Mouse (Mus musculus) ES-E14 (cell line): Measurements from ENCODE around the gene Tti1. TPM values are rescaled to one million over a fixed set of nuclear protein-coding genes. Genes with fewer than 3 reads are reported as not detected.

Experiments used
- DNase-seq: peaks from one replicate; pipeline ENCODE4 v3.0.0-alpha.2; 2013; ENCODE audit warnings: low read depth, low spot score
- H3K27ac ChIP-seq: 2 replicates; pipeline ENCODE4 v1.5.1; 2012; ENCODE audit warnings: low read depth, mild to moderate bottlenecking, low read length, moderate library complexity, mixed read lengths; ENCODE audit not compliant: poor library complexity, insufficient read depth, severe bottlenecking
- H3K36me3 ChIP-seq: 2 replicates; pipeline ENCODE4 v1.6.1; 2012; ENCODE audit warnings: mild to moderate bottlenecking, low read length, moderate library complexity, mixed read lengths; ENCODE audit not compliant: control insufficient read depth, poor library complexity, insufficient read depth, severe bottlenecking
- H3K4me1 ChIP-seq, 2 experiments: fragments of 150-350 bp in 1 of 2; sonication (generic) in 1 of 2; 2 replicates each; pipeline ENCODE4 v1.6.1; 2012; ENCODE audit warnings: low read length in 2 of 2, mild to moderate bottlenecking in 1 of 2, mixed read lengths in 1 of 2; ENCODE audit not compliant: control insufficient read depth in 2 of 2, insufficient read depth in 2 of 2, poor library complexity in 1 of 2
- H3K4me3 ChIP-seq, 2 experiments: fragments of 150-350 bp in 1 of 2; sonication (generic) in 1 of 2; 2 replicates each; pipeline ENCODE4 v1.5.1; 2012; ENCODE audit warnings: low read length in 2 of 2, low read depth in 1 of 2, mild to moderate bottlenecking in 1 of 2, mixed read lengths in 1 of 2; ENCODE audit not compliant: insufficient read depth in 1 of 2, poor library complexity in 1 of 2, severe bottlenecking in 1 of 2
- H3K9ac ChIP-seq: 2 replicates; pipeline ENCODE4 v1.6.1; 2012; ENCODE audit warnings: low read depth, mild to moderate bottlenecking, low read length, mixed read lengths; ENCODE audit not compliant: poor library complexity, insufficient read depth, severe bottlenecking
- H3K9me3 ChIP-seq: fragments of 150-350 bp; sonication (generic); 2 replicates; pipeline ENCODE4 v1.6.1; 2012; ENCODE audit warnings: low read depth, mild to moderate bottlenecking, low read length; ENCODE audit not compliant: control insufficient read depth, insufficient read depth
- CHD2 ChIP-seq: IDR thresholded peaks from 2 replicates; pipeline ENCODE4 v1.6.1; 2014; ENCODE audit warnings: mild to moderate bottlenecking, low read depth, low read length, inconsistent platforms
- HCFC1 ChIP-seq: IDR thresholded peaks from 2 replicates; pipeline ENCODE4 v1.6.1; 2012; ENCODE audit warnings: low read length, inconsistent platforms, borderline replicate concordance; ENCODE audit not compliant: insufficient read depth
- MAFK ChIP-seq: IDR thresholded peaks from 2 replicates; pipeline ENCODE4 v1.6.1; 2014; ENCODE audit warnings: mild to moderate bottlenecking, low read depth, low read length, inconsistent platforms; ENCODE audit not compliant: insufficient read depth
- ZC3H11A ChIP-seq: IDR thresholded peaks from 2 replicates; pipeline ENCODE4 v1.6.1; 2012; ENCODE audit warnings: low read depth, mild to moderate bottlenecking, inconsistent platforms, low read length, borderline replicate concordance
- ZNF384 ChIP-seq: IDR thresholded peaks from 2 replicates; pipeline ENCODE4 v1.6.1; 2012; ENCODE audit warnings: low read depth, low read length, inconsistent platforms
- in situ Hi-C, 2 experiments: fragments of 600-800 bp; cut with MboI; formaldehyde crosslinking; loops; one replicate each; pipeline ENCODE4 v1.15.1; 2025; ENCODE audit warnings: low sequenced_read_pairs in 2 of 2, inconsistent platforms in 1 of 2; ENCODE audit not compliant: unreplicated experiment in 2 of 2
- total RNA-seq: library from RNA; depleted of rRNA; stranded (reverse); fragments of 300-350 nt; gene quantifications from 2 replicates; pipeline ENCODE4 v1.2.3, GENCODE M21; 2012

The Tti1 gene
- total RNA-seq, 1 experiment: 25.3 TPM

DNA sequence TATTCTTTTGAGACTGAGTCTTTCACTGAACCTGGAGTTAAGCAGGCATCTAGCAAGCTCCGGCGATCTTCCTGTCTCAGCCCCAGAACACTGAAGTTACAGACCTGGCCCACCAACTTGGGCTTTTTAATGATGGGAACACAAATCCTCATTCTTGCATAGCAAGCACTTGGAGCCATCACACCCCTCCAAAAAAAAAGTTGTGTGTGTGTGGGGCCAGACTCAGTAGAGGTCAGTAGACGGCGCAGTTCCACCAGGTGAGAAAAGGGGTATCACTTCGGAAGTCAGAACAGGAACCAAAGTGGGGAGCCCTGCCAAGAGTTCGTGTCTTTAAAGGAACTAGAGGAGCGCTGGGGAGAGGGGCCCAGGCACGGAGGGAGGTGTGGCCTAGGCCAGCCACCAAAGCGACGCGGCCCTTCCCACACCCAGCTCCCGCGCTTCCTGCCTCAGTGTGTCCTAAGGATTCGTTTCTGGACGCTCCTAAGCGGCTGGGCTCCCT lies 329 bp downstream of the Tti1 start:
- DNase-seq: no peak
- H3K9ac ChIP-seq: peak overlapping the region; percentile 95
- H3K27ac ChIP-seq: peak overlapping the region; percentile 91
- peak overlapping the region; percentile 87 to 98 for H3K4me3 ChIP-seq
- H3K9me3 ChIP-seq: no peaks in the 10 kb centered on the region
- H3K4me1 ChIP-seq: peaks cover 0 to 6% of the 10 kb centered on the region in 2 experiments; a peak in 3 of 4 replicates
- TF ChIP-seq ZNF384 (0 out of 2 replicates have a peak, but pooled peaks have one; percentile 15), CHD2 (no peak), MAFK (no peak)
- no peaks in the 10 kb centered on the region for H3K36me3 ChIP-seq
- in situ Hi-C loops: no loop called here

DNA sequence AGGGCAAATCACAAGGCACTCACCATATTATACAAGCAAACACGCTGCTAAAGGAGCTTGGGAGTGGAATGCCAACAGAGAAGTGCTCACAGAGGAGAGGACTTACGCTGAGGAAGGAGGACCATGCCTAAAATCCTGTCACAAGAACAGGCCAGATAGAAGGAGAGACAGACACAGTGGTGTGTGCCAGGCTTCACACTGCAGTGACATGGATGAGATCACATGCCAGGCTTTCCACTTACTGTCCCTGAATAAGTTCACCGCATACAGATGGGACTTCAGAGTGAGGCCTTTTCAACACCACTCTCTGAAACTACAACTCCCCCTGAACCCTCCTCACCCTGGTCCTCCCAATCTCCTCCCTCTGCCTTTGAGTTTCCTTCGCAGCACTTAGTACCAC lies 10.9 kb downstream of the Tti1 start:
- Histone ChIP-seq H3K9ac (no peak overlapping the region), H3K27ac (no peak overlapping the region), H3K4me1 (no peaks in the 10 kb centered on the region), H3K4me3 (no peak overlapping the region), H3K36me3 (no peaks in the 10 kb centered on the region), H3K9me3 (no peaks in the 10 kb centered on the region)
- TF ChIP-seq MAFK: no peak
- DNase-seq: no peak
- in situ Hi-C loops: no loop called here

DNA sequence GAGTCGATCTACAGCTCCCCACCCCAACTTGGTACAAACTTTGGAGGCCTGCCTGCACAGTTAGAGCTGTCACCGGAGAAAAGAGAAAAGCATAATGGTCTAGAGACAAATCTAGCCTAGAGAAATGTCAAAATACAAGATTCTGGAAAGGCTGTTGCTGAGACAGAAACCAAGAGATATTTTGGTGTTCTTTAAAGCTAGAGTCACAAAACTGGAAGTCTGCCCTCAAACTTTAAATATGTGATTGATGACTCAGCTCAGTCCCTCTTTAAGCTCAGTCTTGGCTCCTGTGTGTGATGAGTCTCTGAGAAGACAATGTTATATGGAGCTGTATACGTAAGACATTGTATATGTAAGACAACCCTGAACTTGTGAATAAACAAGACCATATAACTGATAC lies 15.6 kb downstream of the Tti1 start:
- Histone ChIP-seq H3K4me3 (no peak overlapping the region), H3K9ac (no peak overlapping the region), H3K9me3 (no peaks in the 10 kb centered on the region), H3K4me1 (no peaks in the 10 kb centered on the region), H3K36me3 (peaks cover 10% of the 10 kb centered on the region; the same call in 1 of the 2 replicates), H3K27ac (no peak overlapping the region)
- TF ChIP-seq CHD2: no peak
- TF ChIP-seq ZNF384: no peak
- no peak for TF ChIP-seq HCFC1
- in situ Hi-C loops: no loop called here
- DNase-seq: no peak

DNA sequence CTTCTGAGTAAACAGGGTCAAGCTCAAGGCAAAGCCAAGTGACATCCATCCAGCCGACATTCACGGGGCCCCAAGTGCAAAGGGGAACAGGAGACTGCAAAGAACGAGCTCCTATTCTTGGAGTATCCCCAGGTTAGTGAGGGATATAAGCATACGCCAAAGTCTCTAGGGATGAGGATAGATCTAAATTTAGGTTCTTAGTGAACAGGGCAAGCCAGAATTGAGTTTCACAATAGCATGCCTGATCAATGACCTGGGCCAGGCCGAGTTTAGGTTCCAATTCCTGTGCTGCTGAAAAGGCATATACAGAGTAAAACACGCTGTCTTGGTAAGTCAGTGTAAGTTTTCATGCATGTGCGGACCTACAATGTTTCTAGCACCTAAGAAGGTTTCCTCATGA lies 18.9 kb downstream of the Tti1 start:
- no peak for DNase-seq

DNA sequence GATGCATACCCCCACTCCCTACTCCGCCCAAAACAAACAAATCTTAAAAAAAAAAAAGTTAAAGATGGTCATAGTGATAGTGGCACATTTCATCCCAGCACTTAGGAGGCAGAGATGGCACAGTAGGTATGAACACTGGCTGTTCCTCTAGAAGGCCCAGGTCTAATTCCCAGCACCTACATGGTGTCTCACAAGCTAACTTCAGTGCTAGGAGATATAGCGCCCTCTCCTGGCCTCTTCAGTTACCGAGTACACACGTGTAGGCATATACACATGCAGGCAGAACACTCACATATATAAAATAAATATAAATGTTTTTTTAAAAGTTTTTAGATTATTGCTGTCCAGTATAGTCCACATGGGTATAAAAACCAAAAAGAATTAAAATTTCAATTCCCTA lies 22.6 kb downstream of the Tti1 start:
- DNase-seq: no peak
- in situ Hi-C loops: no loop called here
- Histone ChIP-seq H3K9me3 (no peaks in the 10 kb centered on the region), H3K4me1 (no peaks in the 10 kb centered on the region), H3K4me3 (no peak overlapping the region), H3K27ac (no peak overlapping the region), H3K36me3 (peaks cover 15% of the 10 kb centered on the region), H3K9ac (no peak overlapping the region)
- no peak for TF ChIP-seq MAFK
- TF ChIP-seq ZNF384: no peak
- TF ChIP-seq CHD2: no peak
- TF ChIP-seq HCFC1: no peak
- no peak for TF ChIP-seq ZC3H11A

More for the DNA sequence above, 18.9 kb downstream of the Tti1 start:
- in situ Hi-C loops: no loop called here
- no peak overlapping the region for H3K9ac ChIP-seq
- H3K4me3 ChIP-seq: no peak overlapping the region
- TF ChIP-seq ZC3H11A: no peak
- no peak for TF ChIP-seq CHD2
- no peak for TF ChIP-seq ZNF384
- TF ChIP-seq HCFC1: no peak
- TF ChIP-seq MAFK: no peak
- no peak overlapping the region for H3K27ac ChIP-seq
- H3K9me3 ChIP-seq: no peaks in the 10 kb centered on the region
- no peaks in the 10 kb centered on the region for H3K4me1 ChIP-seq
- H3K36me3 ChIP-seq: peaks cover 15% of the 10 kb centered on the region
